Mouse (Mus musculus) ovary, postnatal 10 days (tissue): ENCODE data around the gene Gm9736.
"Not testable (repeated sequence)": the region's sequence is repeated elsewhere in the genome, so short reads cannot be mapped to it uniquely, and the experiment has no call there.

Source experiments
- DNase-seq: peaks from one replicate; pipeline ENCODE4 v3.0.0; 2022; ENCODE audit warnings: low spot score

The Gm9736 gene

GRCm38 (mm10) chr10:77726186-77726585 lies 25.0 kb downstream of the Gm9736 start, which contains the start of gene Gm10100:
Gene Gm10100 (plus strand): TSS chr10:77726486.
- DNase-seq: no peak

GRCm38 (mm10) chr10:77724855-77725254 lies 26.3 kb downstream of the Gm9736 start:
- DNase-seq: no peak

GRCm38 (mm10) chr10:77720299-77720698 lies 30.9 kb downstream of the Gm9736 start, which contains the start of gene Krtap12-1:
Gene Krtap12-1 (plus strand): TSS chr10:77720599.
- DNase-seq: not testable (repeated sequence)

- DNase-seq: no peak
Measured at GRCm38 (mm10) chr10:77715507-77715906, 35.6 kb downstream of the Gm9736 start, which contains the start of gene Gm10142. Gene Gm10142 (plus strand): TSS chr10:77715807.

- no peak for DNase-seq
Measured at GRCm38 (mm10) chr10:77713734-77714133, 37.4 kb downstream of the Gm9736 start.

GRCm38 (mm10) chr10:77711157-77711556 lies 40.0 kb downstream of the Gm9736 start, which contains the start of gene Gm10024:
Gene Gm10024 (plus strand): TSS chr10:77711457.
- not testable (repeated sequence) for DNase-seq

- no peak for DNase-seq
Measured at GRCm38 (mm10) chr10:77709831-77710230, 41.3 kb downstream of the Gm9736 start.

- no peak for DNase-seq
Measured at GRCm38 (mm10) chr10:77706326-77706725, 44.8 kb downstream of the Gm9736 start, which contains the start of gene Gm10272. Gene Gm10272 (plus strand): TSS chr10:77706626.
